Mouse (Mus musculus) granulocyte monocyte progenitor cell, adult 5-6 weeks (primary cell): ENCODE measurements around the gene Mllt11. TPM values are rescaled to one million over a fixed set of nuclear protein-coding genes. Genes with fewer than 3 reads are reported as not detected.

Experiments
- ATAC-seq: replicated peaks from 2 replicates; pipeline ENCODE4 v1.8.0; 2016; ENCODE audit warnings: mild to moderate bottlenecking, moderate TSS enrichment, inconsistent platforms; ENCODE audit not compliant: poor library complexity, severe bottlenecking
- total RNA-seq, 2 experiments: library from RNA; stranded (forward) in 1 of 2; stranded (reverse) in 1 of 2; fragments of 200-712, 200-1000 nt in 1 of 2; fragments of >200 nt in 1 of 2; fragmentation: Nextera tagmentation in 1 of 2; gene quantifications; 2 replicates each; pipeline ENCODE4 v1.2.3; 2014 to 2017

Gene Mllt11
- 3.2 and 6.9 TPM in 2 replicates for total RNA-seq (2014; fragmentation: Nextera tagmentation)
- total RNA-seq (2017) = 1.7 and 1.9 TPM in 2 replicates

DNA sequence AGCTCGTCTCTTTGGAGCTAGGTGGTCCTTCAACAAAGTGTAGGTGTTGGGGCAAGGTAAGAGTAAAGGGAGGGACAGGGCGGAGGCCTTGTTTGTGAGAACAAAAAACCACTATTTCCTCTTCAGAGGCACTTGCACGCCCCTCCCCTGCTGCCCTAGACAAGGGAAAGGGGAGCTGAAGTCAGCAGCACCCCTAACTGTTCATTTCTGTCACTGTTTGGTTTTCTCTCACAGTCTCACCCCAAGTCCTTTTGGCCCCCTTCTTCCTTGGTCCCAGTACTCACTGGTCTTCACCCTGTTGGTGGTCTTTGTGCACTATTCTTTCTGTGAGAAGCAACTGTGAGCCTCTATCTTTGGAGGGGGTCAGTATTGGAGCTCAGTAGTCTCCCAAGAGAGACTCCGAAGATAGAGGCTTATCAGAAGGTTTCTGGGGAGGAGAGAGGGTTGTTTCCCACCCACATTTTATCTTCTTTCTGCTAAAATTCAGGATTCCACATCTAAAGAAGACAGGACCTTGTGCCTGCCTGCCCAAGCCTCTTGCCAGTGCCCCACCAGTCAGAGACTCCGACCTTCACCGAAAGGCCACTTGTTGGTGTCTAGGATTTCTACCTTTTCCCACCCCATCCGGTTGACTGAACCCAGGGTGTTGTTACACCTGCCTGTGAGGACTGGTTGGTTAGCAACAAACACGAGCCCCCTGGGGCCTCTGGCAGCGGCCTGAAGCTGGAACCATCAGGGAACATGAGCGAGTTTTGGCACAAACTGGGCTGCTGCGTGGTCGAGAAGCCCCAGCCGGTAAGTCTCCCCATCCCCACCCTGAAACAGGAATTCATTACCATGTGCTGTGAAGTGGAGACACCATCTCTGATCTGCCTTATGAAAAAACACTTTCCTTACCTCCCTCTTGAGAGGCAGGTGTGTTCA is at the start of gene Mllt11:
Gene Mllt11 (minus strand): TSS at position 874 of the 924 bp plus-strand sequence.
- ATAC-seq = no peak

DNA sequence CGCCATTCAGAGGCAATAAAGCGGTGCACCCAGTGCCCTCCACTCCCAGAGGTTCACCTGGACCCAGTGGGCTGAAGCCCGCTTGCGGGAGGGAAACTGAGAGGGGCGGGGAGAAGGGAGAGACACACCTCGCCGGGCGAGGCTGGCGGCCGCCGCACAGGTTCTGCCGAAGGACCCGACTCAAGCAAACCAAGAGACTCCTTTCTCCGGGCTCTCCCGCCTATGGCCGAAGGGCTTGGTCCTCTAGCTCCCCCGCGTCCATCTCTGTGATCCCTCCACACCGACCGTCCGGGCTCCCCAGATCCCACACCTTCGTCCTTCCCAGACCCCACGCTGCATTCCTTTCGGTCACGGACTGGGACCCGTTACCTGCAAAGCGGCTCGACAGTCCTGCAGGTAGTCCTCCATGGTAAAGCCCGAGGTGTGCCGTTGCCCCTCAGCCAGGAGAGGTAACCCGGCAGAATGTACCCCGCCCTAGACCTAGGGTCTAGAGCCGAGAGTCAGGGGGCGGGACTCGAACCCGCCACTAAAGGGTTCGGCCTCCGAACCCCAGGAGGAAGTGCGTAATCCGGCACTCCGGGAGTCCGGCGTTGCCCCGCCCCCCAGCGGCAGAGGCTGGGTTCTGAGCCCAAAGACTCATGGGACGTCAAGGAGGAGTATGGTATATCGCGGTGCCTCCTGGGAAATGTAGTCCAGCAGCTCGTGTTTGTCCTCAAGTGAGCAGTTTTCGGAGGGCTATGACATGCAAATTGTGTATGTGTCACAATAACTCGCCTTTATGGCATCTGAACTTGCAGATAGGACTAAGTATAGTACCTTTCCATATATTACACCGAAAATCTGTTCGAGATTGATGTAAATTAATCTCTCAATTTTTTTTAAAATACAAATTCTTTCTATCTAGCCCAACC is 49.5 kb upstream of the Mllt11 start, which contains the start of the genes Mindy1 and Prune1:
Gene Mindy1 (plus strand): TSS at position 130 of the 911 bp plus-strand sequence.
Gene Prune1 (minus strand): TSS at position 861 of the 911 bp plus-strand sequence.
- peak; percentile 77 for ATAC-seq

DNA sequence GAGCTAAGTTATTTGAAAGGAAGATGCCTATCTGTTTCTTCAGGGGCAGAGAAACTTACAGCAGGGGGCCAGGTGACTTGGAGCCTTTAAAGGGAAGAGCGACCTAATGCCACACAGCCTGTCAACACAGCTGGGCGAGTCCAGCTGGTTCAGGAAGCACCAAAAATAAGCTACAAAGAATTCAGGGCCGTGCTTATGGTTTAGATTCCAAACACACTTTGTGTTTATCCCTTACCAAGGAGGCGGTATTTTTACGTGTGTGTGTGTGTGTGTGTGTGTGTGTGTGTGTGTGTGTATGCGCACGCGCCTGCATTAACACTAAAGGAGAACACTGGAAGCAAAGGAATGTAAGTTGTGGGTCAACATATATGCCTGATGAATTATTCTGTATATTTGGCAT is 48.8 kb upstream of the Mllt11 start:
- no peak for ATAC-seq

DNA sequence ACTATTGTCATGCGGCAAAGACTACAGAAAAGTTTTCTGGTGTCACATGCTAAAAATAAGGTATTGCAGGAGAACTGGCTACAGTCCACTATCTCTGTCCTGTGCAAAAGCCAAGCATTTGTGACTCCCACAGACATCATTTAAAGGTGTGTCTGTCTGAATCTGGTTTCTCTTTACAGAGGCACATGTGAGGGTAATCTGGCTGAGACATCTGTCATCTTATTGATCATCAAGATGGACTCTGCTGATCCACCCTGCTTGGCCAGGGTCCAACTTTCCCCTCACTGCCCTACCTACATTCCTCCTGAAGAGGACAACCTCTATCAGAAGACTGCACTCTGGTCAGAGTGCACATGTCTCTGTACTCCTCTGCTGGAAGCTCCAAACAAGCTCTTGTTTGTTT is 45.2 kb upstream of the Mllt11 start:
- no peak for ATAC-seq

DNA sequence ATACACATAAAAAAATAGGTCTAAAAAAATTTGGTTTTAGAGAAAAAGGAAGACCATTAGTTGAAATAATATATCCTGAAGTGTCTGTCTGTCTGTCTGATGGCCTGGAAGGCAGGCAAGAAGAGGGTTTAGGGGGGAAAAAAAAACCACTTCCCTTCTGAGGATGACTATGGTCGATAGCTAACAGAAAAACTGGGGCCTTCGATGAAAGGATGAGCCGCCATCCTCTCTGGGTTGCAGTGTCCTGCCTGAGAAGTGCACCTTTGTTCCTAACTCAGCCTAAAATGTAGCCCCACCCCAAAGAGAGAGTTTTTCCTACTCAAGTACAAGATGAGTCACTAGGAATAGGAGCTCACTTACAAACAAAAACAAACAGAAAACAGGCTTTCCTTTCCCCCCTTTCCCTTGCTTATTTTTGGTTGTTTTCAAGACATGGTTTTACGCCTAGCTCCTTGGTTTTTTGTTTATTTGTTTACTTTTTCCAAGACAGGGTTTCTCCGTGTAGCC is 44.5 kb upstream of the Mllt11 start:
- no peak; the same call in 1 of the 2 replicates for ATAC-seq

DNA sequence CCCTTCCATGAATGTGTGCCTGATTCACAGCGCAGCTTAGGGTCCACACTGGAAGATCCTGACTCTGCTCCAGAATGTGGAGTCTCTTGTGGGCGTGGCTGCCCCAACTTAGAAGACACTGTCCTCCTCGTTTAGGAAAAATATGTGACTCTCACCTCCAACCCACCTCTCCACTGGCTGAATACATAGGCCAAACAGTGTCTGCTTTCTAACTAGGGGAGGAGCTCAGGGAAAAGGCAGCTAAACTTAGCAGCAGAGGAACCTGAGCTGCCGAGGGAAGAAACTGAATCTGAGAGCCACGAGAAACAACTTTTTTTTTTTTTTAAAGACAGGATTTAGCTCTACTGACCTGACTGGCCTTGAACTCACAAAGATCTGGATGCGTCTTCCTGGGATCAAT is 43.2 kb upstream of the Mllt11 start:
- no peak for ATAC-seq

DNA sequence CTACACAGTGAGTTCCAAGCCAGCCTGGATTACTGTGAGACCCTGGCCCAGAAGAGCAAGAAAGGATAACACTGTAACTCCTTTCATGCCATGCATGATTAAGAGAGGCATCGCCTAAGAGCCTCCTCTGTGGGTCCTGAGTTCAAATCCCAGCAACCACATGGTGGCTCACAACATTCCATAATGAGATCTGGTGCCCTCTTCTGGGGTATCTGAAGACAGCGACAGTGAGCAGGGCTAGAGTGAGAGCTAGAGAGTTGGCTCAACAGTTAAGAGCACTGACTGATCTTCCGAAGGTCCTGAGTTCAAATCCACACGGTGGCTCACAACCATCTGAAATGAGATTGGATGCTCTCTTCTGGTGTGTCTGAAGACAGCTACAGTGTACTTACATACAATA is 42.5 kb upstream of the Mllt11 start:
- ATAC-seq = no peak

DNA sequence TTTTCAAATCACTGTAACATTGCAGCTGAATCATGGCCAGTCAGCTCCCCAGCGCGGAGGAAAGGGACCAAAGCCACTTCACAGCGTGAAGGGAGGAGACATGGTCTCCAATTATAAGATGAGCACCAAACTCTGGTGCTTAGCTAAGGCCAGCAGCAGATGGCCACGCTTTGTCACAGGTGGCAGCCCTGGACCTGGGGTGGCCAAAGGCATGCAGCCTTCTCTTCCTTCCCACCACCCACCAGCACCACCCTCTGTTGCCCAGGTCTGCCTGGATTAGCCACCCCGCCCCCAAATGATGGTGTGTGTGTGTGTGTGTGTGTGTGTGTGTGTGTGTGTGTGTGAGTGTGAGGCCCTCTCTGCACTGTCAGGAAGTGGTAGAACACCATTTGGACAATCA is 41.5 kb upstream of the Mllt11 start:
- no peak for ATAC-seq

DNA sequence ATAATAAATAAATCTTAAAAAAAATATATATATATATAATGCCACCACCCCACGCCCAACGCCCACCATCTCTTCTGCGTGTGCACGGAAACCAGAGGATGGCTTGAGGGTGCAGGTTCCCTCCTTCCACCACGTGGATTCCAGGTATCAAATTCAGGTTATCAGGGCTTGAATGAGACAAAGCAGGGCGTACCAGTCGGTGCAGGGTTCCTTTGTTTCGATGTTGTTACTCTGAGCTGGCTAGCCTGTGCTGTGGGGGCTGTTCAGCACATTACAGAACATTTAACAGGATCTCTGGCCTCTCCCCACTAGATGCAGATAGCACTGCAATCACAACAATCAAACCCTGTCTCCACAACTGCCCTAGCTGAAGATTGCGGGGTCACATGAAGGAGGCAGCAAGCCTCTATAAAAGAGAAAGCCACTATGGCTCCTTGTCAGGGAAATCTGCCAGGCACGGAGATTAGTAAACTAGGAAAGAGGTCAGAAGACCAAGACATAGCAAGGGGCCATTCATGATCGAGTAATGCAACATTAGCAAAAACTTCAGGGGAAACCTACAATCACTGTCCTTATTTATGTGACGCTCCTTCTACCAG is 38.9 kb upstream of the Mllt11 start:
- no peak for ATAC-seq

DNA sequence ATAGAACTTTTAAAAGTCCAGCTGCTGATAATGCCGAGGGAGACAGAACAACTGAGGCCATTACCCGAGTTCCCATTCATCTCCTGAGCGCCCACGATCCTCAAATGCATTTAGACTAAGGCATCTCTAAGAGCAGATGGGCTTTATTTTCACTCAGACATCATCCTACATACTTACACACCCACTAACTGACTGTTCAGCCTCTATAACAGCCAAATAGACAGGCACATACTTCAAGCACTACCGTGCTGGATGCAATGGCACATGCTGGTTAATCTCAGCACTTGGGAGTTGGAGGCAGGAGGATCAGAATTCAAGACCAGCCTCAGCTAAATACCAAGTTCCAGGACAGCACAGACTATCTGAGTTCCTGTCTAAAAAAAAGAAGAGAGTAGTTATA is 37.8 kb upstream of the Mllt11 start:
- ATAC-seq = no peak

DNA sequence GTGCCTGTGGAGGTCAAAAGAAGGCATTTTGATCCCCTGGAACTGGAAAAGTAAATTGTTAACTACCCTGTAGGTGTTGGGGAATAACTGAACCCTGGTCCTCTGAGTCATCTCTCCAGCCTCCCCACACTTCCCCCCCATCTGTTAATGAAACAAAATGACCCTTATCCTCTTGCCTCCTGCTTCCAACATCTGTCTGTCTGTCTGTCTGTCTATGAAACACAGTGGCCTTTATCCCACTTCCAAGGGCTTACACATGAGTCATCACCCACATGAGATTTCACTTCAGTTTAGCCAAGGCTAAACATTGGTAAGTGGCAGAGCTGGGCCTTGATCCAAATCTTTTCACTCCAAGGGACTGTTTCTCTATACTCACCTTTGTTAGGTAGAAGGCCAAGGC is 35.9 kb upstream of the Mllt11 start:
- no peak for ATAC-seq

DNA sequence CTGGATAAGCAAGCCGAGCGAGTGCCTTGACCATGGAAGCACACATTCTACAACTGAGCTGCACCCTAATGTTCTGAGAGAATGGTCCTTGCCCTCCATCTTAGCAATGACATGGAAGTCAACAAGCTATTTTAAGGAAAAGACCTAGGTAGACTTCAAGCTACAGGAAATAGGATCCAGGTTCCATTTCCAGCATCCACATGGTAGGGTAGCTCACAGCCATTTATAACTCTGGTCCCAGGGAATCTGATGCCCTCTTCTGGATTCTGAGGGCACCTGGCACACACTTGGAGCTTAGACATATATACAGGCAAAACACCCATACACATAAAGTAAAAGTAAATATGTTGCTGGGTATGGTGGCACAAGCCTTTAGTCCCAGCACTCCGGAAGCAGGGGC is 34.1 kb upstream of the Mllt11 start:
- ATAC-seq = no peak

DNA sequence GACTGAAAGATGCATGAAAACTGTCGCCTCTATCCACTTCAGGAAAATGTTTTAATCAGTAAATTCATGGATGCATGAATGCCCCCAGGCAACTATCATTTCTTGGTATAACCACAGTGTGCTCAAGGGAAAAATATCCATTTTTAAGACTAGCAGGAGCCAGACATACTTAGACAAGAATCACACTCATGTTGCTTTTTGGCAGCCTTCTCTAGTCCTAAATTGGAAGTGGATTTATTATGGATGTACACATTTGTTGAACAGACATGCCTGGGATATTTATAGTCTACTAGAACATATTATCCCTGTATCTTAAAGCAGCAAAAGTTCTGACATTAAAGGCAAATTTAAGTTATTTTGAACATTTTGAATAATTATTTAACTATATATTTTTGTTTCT is 32.8 kb upstream of the Mllt11 start:
- ATAC-seq = no peak

DNA sequence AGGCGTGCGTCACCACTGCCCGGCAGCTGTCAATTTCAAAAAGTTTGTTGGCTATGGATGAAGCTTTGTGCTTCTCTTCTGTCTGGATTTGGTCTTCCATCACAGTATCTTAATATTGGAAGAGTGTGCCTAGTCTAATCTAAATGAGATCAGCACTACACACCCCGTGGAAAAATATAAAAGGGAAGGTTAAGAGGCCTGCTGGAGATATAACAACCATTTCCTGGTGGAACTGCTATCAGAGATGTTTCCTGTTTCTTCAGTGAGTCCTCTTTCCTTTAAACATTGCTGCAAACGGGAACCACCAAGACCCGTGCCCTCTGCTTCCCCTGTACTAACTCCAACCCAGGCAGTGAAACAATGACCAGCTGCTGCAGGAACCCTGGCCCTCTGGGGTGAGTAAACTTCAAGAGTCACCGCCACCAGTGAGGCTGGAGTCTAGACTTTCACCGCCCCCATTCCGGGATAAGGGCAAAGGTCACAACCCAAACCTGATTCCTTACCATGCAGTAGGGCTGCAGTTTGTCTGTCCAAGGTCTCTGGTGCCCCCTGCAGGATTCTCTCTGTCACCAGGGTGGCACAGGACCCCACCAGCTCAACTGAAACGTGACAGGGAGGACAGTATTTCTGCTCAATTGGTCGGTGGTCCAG is 31.2 kb upstream of the Mllt11 start:
- peak; percentile 97 for ATAC-seq

DNA sequence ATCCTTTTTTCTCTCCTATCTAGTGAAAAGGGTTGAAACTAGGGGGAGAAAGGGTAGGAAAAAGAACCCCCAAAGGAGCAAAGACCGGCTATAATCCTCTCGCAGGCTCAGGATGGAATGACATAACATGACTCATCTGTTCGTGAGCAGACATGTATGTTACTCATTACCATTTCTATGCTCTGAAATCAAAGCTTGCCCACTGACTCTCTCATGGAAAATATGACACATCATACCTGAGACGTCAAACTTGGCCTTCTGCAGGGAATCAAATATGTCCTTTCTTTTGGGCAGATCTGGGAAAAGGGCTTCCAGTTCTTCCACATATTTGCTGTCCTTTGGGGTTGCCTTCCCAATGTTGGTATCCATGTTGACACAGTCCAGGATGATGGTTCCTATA is 30.0 kb upstream of the Mllt11 start:
- no peak for ATAC-seq

DNA sequence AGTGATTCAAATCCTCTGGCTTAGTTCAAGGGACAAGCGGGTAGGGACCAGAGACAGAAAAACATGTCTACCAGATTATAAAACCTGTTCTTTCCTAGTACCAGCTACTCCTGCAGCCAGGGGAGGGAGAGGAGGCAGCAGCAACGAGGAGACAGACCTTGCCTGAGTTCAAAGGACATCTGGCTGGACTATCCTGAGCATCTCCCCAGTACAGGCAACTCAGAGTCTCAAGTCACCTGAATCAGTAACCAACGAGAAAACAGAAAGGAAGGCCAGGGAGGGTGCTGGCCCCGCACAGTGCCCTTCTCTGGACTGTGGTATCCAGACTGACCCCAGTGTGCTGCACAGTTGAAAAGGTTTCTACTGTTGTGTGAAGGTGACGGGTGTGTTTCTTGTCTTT is 25.0 kb upstream of the Mllt11 start:
- ATAC-seq = no peak

DNA sequence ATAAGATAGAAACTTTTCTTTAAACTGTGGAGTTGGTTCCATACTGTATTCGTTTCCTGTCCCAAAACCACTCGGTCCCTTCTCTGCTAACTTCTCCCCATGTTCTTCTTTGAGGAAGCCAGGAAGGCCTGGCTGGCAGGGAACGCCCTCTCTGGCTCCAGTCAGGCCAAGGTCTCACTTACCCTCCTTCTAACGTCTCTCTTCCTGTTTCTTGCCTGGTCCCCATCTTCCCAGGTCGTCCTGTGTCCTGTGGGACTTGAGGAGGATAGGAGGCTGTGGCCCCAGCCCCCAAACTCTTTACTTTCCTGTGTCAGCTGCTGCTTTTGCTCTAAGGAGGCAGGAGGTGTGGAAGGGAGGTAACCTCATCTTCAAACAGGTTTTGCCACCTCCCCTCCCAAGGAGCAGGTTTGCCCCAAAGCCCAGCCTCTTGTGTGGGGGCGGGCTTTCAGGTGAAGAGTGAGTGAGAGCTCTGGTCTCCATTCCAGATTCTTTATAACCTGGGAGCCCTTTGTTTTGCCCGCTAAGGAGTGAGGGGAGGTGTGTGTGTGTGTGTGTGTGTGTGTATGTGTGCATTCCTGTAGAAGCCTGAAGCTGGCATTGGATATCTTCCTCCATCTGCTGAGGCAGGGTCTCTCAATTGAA is 18.9 kb upstream of the Mllt11 start, which contains the start of gene Bnipl:
Gene Bnipl (minus strand): TSS at position 411 of the 642 bp plus-strand sequence.
- ATAC-seq = 0 out of 2 replicates have a peak, but pooled peaks have one; percentile 7

DNA sequence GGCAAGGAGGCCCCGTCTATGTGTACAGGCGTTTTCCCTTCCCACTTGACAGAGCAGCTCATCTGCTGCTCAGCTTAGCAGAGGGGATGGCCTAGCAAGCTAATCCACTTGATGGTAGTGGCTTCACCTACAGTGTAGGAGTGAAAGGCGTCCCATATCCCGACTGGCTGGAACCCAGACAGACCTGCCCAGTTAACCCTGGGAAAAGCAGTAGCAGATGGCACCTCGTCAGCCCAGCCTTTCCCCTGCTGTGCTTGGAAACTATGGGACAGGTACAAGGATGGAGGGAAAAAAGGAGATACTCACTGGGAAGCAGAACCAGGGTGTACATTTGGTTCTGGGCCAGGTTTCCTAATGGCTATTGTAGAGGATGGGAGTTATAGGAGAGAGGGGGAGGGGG is 18.4 kb upstream of the Mllt11 start:
- no peak for ATAC-seq

DNA sequence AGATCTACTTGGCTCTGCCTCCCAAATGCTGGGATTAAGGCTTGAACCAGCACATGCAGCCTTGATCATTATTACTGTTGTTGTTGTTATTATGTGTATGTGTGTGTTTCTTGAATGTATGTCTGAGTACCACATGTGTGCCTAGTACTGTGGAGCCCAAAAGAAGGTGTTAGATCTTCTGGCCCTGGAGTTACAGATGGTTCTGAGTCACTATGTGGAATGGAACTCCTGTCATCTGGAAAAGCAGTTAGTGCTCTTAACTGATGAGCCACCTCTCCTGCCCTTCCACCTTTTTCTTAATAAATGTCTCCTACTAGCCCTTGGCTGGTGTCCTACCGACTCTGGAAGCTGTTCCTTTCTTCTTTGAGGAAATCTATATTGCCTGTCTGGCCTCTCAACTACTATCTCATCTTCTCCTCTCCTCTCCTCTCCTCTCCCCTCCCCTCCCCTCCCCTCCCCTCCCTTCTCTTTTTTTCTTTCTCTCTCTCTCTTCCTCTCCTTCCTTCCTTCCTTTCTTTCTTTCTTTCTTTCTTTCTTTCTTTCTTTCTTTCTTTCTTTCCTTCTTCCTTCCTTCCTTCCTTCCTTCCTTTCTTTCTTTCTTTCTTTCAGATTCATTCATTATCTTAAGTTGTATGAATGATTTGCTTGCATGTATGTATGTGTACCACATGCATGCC is 15.8 kb upstream of the Mllt11 start:
- ATAC-seq = no peak
